Mouse (Mus musculus) ovary, adult 18-20 months (tissue): Measurements from ENCODE around the gene Edf1.
"Not testable (repeated sequence)": the region's sequence is repeated elsewhere in the genome, so short reads cannot be mapped to it uniquely, and the experiment has no call there.

ENCODE experiments used
- DNase-seq: peaks from one replicate; pipeline ENCODE4 v3.0.0; 2022; ENCODE audit warnings: low spot score, mixed read lengths

Gene Edf1

GRCm38 (mm10) chr2:25557221-25557963 lies at the start of gene Edf1:
TSS of gene Edf1 (plus strand) at chr2:25557847.
- DNase-seq, result peak; percentile 92

- DNase-seq, result no peak
Observed at GRCm38 (mm10) chr2:25509912-25510311, 47.7 kb upstream of the Edf1 start.

- no peak for DNase-seq
Observed at GRCm38 (mm10) chr2:25526510-25527302, 30.9 kb upstream of the Edf1 start.

GRCm38 (mm10) chr2:25533707-25534106 lies 23.9 kb upstream of the Edf1 start:
- no peak for DNase-seq

- peak; percentile 78 for DNase-seq
Observed at GRCm38 (mm10) chr2:25534178-25534865, 23.3 kb upstream of the Edf1 start.

DNA sequence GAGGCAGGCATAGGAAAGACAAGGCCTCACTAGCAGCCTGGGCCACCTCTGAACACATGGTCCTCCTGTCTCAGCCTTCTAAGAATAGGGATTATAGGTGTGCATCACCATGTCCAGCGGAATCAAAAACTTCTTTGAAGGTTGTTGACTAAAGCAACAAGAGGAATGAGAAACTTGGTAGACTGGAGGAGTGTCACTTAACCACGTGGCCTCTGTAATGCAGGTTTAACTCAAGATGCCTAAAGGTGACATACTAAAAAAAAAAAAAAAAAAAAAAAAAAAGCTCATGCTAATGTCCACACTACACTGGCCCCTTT lies 22.8 kb upstream of the Edf1 start:
- no peak for DNase-seq

DNA sequence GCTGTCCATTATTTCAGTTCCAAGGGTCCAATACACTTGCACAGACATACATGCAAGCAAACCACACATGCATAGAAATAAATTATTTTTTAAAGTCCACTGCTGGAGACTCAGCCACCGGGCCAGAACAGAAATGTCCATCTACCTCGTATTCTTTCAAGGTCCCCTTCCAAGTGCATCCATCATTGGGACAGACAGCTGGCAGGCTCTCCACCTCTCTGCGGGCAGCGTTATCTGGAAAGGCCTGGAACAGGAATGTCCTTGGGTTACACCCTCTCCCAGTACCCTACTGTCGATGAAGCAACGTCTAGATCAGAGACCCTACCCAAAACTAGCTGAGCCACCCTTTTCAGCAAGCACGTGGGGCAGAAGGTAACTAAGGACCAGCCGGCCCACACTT lies 21.1 kb upstream of the Edf1 start:
- DNase-seq, result peak; percentile 34

DNA sequence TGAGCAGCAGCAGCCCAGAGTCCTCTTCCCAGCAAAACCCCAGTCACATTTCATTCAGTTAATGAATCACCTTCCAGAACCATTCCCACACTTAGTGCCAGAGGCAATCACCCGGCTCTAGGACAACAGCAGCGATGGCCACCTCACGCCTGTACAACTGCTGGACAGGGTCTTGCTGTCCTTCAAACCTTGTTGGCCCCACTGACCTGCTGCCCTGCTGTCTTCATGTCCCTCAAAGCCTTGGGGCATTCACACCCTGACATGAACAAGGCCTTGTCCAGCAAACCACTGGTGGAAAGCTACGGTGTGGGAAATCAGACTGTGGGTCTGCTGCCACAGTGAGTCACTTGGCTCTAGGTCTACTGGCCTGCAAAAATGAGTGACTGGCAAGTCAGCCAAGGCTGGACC lies 17.1 kb upstream of the Edf1 start:
- no peak for DNase-seq

- DNase-seq, result no peak
Observed at GRCm38 (mm10) chr2:25541644-25542367, 15.8 kb upstream of the Edf1 start.

- no peak for DNase-seq
Observed at GRCm38 (mm10) chr2:25545996-25546810, 11.4 kb upstream of the Edf1 start.

GRCm38 (mm10) chr2:25546811-25547491 lies 10.7 kb upstream of the Edf1 start, which contains the start of gene Traf2:
TSS of gene Traf2 (minus strand) at chr2:25546940.
- DNase-seq, result peak; percentile 98

DNA sequence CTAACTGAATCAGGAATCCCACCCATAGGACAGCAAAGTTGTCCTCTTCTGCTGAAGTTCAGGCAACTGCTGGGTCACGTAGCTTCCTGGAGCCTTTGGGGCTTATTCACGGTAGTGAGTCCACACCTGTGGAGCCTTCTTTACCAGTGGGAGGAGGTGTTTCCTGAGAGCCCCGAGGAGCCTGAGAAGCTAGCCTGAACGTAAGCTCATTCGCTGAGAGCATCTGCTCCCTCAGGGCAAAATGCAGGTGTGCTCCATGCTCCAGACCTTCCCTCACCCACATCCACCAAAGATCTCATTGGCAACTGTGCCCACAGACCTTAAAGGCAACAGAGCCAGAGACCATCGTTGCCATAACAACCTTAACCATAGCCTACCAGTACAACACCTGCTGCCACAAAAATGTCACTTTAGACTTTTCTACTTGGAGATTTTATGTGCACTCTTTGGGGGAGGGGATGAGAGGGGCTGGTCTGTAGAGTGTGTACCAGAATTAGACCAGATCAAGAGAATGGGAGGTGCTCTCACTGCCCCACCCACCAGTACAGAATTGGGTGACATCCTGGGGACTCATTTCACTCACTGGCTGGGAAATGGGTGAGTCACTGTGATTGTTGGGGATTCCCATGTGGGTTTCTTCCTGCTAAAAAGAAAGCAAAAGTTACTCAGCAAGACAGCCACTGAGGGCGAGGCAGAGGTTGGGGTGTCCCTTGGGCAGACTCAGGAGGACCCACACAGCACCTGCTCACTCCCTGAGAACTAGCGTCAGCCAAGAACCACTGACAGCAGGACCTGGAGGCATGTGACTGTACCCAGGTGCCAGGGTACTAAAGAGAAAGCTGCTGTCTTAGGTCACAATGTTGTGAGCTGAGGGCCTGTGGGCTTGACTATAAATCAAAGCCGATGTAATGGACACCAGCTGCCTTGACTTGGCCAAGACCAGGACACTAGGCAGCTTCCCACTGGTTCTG lies 8.3 kb upstream of the Edf1 start:
- DNase-seq, result no peak

DNA sequence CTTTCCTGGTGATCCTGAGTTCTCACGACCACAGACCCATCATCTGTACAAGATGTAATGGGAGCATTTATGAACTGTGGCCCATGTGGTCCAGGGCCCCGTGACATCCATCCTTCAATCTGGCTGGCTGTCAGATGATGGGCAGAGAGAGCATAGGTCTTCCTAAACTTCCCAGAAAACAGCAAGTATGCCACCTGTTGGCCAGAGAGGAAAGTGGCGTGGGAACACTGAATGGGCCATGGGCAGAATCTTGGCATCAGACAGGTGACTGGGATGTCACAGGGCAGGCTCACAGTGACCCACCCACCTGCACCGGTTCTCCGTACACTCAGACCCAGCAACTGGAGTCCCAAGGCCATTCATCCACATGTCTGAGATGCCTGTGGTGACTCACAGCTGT lies 6.5 kb upstream of the Edf1 start:
- DNase-seq, result no peak

- not testable (repeated sequence) for DNase-seq
Observed at GRCm38 (mm10) chr2:25553171-25553786, 4.4 kb upstream of the Edf1 start.

- not testable (repeated sequence) for DNase-seq
Observed at GRCm38 (mm10) chr2:25555479-25555878, 2.2 kb upstream of the Edf1 start.

- DNase-seq, result no peak
Observed at GRCm38 (mm10) chr2:25556296-25556695, 1.4 kb upstream of the Edf1 start.

DNA sequence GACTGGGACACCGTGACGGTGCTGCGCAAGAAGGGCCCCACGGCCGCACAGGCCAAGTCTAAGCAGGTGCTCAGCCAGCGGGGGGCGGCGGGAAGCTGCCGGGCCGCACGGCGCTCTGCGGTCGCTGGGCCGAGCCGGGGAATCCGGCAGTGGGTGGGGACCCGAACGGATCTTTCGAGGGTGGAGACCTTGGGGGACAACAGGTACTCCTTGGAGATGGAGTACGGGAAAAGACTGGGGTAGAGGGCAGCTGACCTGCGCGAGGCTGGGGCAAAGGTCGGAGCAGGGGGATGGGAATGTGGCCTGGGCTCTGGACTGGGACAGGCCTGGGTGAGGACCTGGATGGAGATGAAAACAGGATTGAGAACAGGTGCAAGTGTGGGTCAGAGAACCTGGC lies 315 bp downstream of the Edf1 start:
- DNase-seq, result no peak

- DNase-seq, result no peak
Observed at GRCm38 (mm10) chr2:25558774-25559173, 1.1 kb downstream of the Edf1 start.

GRCm38 (mm10) chr2:25560551-25560950 lies 2.9 kb downstream of the Edf1 start:
- no peak for DNase-seq
